Mouse (Mus musculus) left cerebral cortex, postnatal 36 days (tissue): ENCODE measurements around the gene Acot1. TPM values are rescaled to one million over a fixed set of nuclear protein-coding genes. Genes with fewer than 3 reads are reported as not detected.
"Not testable (repeated sequence)": the region's sequence is repeated elsewhere in the genome, so short reads cannot be mapped to it uniquely, and the experiment has no call there.

Source experiments
- DNase-seq, 2 experiments: peaks; one replicate each; pipeline ENCODE4 v3.0.0; 2021 to 2022; ENCODE audit warnings: low spot score in 2 of 2, mixed read lengths in 1 of 2
- intact Hi-C: fragments of 180-260 bp; cut with DNase I; formaldehyde crosslinking; loops from one replicate; pipeline ENCODE4 v1.15.1; 2025
- total RNA-seq, 2 experiments: library from RNA; stranded (reverse); gene quantifications; 2 replicates each; pipeline ENCODE4 v1.2.3; 2021

Gene Acot1
- total RNA-seq, result 10 to 100 TPM; 10.3 to 18.9 TPM

DNA sequence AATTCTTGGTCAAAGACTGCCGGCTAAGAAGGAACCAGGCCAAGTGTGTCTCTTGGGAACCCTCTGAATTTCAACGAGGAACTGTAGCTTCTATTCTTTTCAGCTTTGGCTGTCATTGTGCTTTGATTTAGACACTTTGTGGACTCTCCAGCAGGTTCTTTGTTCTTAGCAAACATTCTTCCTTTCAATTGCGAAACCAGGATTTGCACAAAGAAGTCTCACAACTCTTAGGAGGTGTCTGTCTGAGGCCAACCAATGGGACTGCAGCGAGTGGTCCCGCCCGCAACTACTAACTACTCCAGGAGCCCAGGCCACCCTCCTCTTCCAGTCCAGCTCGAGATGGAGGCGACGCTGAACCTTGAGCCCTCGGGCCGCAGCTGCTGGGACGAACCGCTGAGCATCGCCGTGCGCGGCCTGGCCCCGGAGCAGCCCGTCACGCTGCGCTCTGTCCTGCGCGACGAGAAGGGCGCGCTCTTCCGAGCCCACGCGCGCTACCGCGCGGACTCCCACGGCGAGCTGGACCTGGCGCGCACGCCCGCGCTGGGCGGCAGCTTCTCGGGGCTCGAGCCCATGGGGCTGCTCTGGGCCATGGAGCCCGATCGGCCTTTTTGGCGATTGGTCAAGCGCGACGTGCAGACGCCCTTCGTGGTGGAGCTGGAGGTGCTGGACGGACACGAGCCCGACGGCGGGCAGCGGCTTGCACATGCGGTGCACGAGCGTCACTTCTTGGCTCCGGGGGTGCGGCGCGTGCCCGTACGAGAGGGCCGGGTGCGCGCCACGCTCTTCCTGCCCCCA is at the start of gene Acot1:
Gene Acot1, plus strand, starts transcription at position 320 of the 795 bp plus-strand sequence.
- intact Hi-C loops, result not testable (repeated sequence)
- DNase-seq, result peak; percentile 48 to 53

- no peak for DNase-seq
- intact Hi-C loops, result no loop called here
Measured at GRCm38 (mm10) chr12:83965235-83965634, 44.1 kb upstream of the Acot1 start.

GRCm38 (mm10) chr12:83972117-83972516 is 37.2 kb upstream of the Acot1 start:
- peak in 1 of 2 experiments; percentile 26 for DNase-seq
- intact Hi-C loops, result loop anchor here (2.0 kb wide), 1 partner anchor 89 kb away; no protein-coding TSS in a partner anchor

DNA sequence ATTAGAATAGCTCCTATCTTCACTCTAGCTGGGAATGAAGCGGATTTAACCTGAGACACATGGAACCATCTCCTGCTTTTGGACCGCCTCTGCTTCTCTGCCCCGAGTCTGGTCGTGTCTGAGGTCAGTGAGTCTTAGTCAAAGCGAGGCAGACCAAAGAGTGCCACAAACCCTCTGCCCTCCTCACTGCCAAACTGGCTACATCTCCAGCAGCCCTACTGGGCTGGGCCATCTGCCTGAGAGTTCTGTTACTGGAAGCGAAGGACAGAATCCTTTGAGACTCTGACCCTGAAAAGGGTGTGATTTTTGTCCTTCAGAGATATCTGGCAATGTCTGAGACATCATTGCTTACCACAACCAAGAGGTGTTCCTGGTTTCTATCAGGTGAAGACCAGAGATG is 30.4 kb upstream of the Acot1 start:
- DNase-seq, result no peak
- intact Hi-C loops, result no loop called here

DNA sequence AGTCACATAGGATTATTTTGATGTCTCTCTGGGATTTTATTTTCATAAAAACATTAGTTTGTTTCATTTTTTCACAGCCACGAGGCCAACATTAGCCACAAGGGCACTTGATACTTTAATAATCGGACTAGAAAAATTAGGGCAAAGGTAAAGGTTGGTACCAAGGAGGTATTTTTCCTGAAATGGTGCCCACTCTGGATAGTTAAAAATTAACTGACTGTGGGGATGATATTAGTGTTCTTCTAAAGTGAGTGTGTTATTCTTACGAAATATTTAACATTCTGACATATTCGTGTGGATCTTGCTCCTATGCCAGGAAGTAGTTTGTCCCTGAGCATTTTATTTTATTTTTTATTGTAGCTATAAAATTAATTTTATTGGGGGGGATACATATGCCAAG is 27.7 kb upstream of the Acot1 start:
- DNase-seq, result no peak
- intact Hi-C loops, result no loop called here

DNA sequence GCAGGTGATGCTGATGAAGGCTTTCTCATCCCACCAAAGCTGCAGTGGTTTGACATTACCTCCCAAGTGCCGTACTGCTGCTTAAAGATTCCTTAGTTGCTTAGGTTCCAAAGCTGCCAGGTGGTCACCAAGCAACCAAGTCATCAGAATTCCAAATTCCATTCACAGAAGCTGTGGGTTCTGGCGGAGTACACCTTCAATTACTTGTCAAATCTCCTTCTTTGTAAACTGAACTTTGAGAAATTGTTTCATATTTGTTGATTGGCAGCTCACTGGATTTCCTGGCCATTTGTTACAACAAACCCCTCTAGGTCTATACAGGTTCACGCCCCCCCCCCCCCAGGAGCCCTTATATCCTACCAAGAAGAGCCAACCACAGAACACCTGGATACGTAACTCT is 24.5 kb upstream of the Acot1 start, which contains the start of gene Heatr4:
Gene Heatr4, minus strand, starts transcription at position 101 of the 400 bp plus-strand sequence.
- no peak for DNase-seq
- intact Hi-C loops, result loop anchor here (5.0 kb wide), 1 partner anchor 48 kb away; no protein-coding TSS in a partner anchor

DNA sequence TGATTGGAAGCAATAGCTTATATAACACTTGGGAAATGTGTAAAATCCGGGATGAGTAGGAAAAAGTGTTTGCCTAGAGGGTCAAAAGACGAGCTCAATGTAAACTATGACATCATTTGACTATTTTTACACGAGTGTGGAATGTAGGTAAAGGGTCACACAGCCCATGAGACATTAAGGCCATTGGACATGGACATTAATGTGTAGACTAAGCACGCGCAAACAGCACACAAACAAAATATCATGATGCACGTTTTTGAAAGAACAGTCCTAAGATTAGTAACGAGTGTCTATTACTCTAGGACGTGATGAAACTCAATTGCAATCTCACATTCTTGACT is 22.1 kb upstream of the Acot1 start:
- DNase-seq, result no peak
- intact Hi-C loops, result loop anchor here (5.0 kb wide), 1 partner anchor 45 kb away; no protein-coding TSS in a partner anchor

- DNase-seq, result peak; percentile 81 to 83
Measured at GRCm38 (mm10) chr12:83987583-83988441, 21.5 kb upstream of the Acot1 start, which contains the start of gene Acot2. TSS of gene Acot2 (plus strand) at chr12:83987861.

GRCm38 (mm10) chr12:83988483-83988882 is 20.8 kb upstream of the Acot1 start:
- no peak for DNase-seq
- intact Hi-C loops, result loop anchor here (5.0 kb wide), 1 partner anchor 44 kb away; no protein-coding TSS in a partner anchor

More at GRCm38 (mm10) chr12:83987583-83988441, 21.5 kb upstream of the Acot1 start, which contains the start of gene Acot2:
- intact Hi-C loops, result loop anchor here (5.0 kb wide), 1 partner anchor 44 kb away; no protein-coding TSS in a partner anchor

- intact Hi-C loops, result loop anchor here (5.0 kb wide), 1 partner anchor 43 kb away; no protein-coding TSS in a partner anchor
Measured at GRCm38 (mm10) chr12:83989378-83989777, 19.9 kb upstream of the Acot1 start.

DNA sequence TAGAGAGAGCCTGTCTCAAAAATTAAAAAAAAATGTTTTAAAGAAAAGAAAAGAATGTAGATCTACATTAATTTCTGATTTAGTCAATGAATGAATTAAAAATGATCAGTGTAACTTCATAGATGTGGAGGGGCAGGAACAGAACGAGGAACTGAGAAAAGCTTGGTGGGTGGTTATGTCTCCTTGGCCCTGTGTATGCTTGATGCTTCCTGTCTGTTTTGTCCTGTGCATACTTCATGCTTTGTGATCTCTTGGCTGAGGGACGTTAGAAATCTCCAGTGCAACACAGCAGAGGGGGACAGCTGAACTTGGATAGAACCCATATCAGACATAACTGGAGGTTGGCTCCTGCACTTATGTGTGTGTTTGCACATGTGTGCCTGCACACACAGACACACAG is 12.1 kb upstream of the Acot1 start:
- intact Hi-C loops, result no loop called here
- no peak for DNase-seq

More at GRCm38 (mm10) chr12:83989378-83989777, 19.9 kb upstream of the Acot1 start:
- DNase-seq, result no peak

DNA sequence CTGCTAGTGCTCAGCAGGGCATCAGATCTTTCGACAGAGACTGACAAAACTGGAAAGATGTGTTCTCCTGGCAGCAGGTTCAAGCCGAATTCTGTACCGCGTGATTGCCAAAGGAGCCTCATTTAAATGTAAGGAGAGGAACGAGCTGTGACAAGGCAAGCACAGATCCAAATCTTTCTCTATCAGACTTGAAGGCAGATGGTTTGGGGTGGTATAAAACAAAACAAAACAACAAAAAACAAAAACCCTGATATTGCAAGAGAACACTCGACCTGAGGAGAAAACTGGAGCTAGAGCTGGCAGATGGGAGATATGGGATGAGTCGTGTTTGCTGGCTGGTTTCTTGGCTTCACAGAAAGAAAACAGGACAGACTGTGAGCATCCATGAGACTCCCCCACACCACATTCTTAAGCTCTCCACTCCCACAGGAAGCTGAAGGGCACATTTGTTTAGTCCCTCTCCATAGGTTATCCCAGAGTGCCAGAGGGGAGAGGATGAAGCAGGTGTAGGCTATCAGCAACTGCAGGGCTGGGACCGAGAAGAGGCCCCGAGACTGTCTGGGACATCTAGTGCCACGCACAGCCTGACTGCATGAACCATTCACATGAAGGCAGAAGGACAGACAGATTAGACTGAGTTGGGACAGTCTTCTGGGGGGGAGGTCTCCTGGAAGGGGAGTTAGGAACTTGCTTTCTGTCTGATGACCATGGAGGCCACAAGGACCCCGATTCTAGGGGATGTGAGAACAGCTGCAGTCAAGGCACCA is 10.8 kb upstream of the Acot1 start:
- intact Hi-C loops, result no loop called here
- DNase-seq, result no peak

- DNase-seq, intact Hi-C loops: not testable (repeated sequence)
Measured at GRCm38 (mm10) chr12:83999237-83999636, 10.1 kb upstream of the Acot1 start.

GRCm38 (mm10) chr12:84000418-84000817 is 8.9 kb upstream of the Acot1 start:
- intact Hi-C loops, result no loop called here
- no peak for DNase-seq

GRCm38 (mm10) chr12:84003866-84004265 is 5.4 kb upstream of the Acot1 start:
- intact Hi-C loops, result no loop called here
- DNase-seq, result no peak

GRCm38 (mm10) chr12:84008251-84008650 is 1.0 kb upstream of the Acot1 start:
- intact Hi-C loops, result no loop called here
- DNase-seq, result no peak

DNA sequence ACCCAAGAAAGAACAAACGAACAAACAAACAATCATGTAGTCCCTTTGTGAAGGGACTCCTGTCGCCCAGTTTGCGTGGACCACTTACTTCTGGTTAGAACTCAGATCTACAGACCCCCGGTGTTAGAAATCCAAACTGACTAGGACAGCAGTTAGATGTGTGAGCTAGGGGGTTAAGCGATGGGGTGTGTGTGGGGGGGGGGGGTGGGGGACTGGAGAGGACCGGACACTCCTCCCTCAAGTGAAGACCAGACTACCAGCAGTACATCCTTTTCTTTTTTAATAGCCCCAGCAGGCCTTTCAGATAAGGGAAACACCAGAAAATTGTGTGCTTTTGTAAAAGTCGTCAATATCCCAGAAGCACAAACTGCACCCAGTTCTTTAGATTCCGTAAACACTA is 561 bp upstream of the Acot1 start:
- intact Hi-C loops, result no loop called here
- no peak for DNase-seq

GRCm38 (mm10) chr12:84010201-84010600 is 911 bp downstream of the Acot1 start:
- no peak for DNase-seq
- intact Hi-C loops, result no loop called here
